Mouse (Mus musculus): ENCODE measurements around the gene Kdf1. TPM values are rescaled to one million over a fixed set of nuclear protein-coding genes. Genes with fewer than 3 reads are reported as not detected.
A peak's percentile ranks its signal among the peaks of the same experiment; 100 is the strongest.

Kdf1 gene
- not detected for total RNA-seq (2021)
- long read RNA-seq, experiment 1: 0 reads
- long read RNA-seq, experiment 2: 0 reads

GRCm38 (mm10) chr4:133518601-133519368, at the start of gene Kdf1:
Gene Kdf1 (plus strand): TSS chr4:133518963.
- DNase-seq: no peak
- intact Hi-C loops (cut with DNase I): no loop called here

GRCm38 (mm10) chr4:133469122-133469521, 49.6 kb upstream of the Kdf1 start:
- intact Hi-C loops (cut with DNase I): no loop called here
- no peak for DNase-seq

- intact Hi-C loops (cut with DNase I): no loop called here
- no peak for DNase-seq
These were observed 47.5 kb upstream of the Kdf1 start for GRCm38 (mm10) chr4:133471135-133471821.

GRCm38 (mm10) chr4:133473833-133474232, 44.9 kb upstream of the Kdf1 start:
- intact Hi-C loops (cut with DNase I): no loop called here
- no peak for DNase-seq

- DNase-seq: peak; percentile 97 to 99
- intact Hi-C loops (cut with DNase I): loop anchor here (1.0 to 5.0 kb wide), 2 partner anchors 15 to 33 kb away; no protein-coding TSS in a partner anchor
These were observed 39.1 kb upstream of the Kdf1 start, which contains the start of gene Tent5b for GRCm38 (mm10) chr4:133479458-133480184. Gene Tent5b (plus strand): TSS chr4:133480132.

- no peak for DNase-seq
These were observed 38.6 kb upstream of the Kdf1 start for GRCm38 (mm10) chr4:133480185-133480537.

GRCm38 (mm10) chr4:133480754-133481153, 38.0 kb upstream of the Kdf1 start:
- DNase-seq: no peak
- intact Hi-C loops (cut with DNase I): no loop called here

More at GRCm38 (mm10) chr4:133480185-133480537, 38.6 kb upstream of the Kdf1 start:
- intact Hi-C loops (cut with DNase I): no loop called here

- intact Hi-C loops (cut with DNase I): no loop called here
- DNase-seq: no peak
These were observed 37.3 kb upstream of the Kdf1 start for GRCm38 (mm10) chr4:133481488-133481887.

- no peak for DNase-seq
- intact Hi-C loops (cut with DNase I): no loop called here
These were observed 36.3 kb upstream of the Kdf1 start for GRCm38 (mm10) chr4:133482479-133482878.

GRCm38 (mm10) chr4:133484266-133485025, 34.3 kb upstream of the Kdf1 start:
- peak in 1 of 2 experiments; percentile 42 for DNase-seq

GRCm38 (mm10) chr4:133485691-133486425, 32.9 kb upstream of the Kdf1 start:
- DNase-seq: no peak
- intact Hi-C loops (cut with DNase I): no loop called here

More at GRCm38 (mm10) chr4:133484266-133485025, 34.3 kb upstream of the Kdf1 start:
- intact Hi-C loops (cut with DNase I): no loop called here

GRCm38 (mm10) chr4:133486673-133487357, 31.9 kb upstream of the Kdf1 start:
- intact Hi-C loops (cut with DNase I): no loop called here
- DNase-seq: no peak

- no peak for DNase-seq
- intact Hi-C loops (cut with DNase I): no loop called here
These were observed 30.0 kb upstream of the Kdf1 start for GRCm38 (mm10) chr4:133488619-133489392.

GRCm38 (mm10) chr4:133489489-133490245, 29.1 kb upstream of the Kdf1 start:
- DNase-seq: no peak
- intact Hi-C loops (cut with DNase I): no loop called here

GRCm38 (mm10) chr4:133491800-133492199, 27.0 kb upstream of the Kdf1 start:
- intact Hi-C loops (cut with DNase I): no loop called here
- DNase-seq: peak in 1 of 2 experiments; percentile 72

- no peak for DNase-seq
- intact Hi-C loops (cut with DNase I): loop anchor here (1.0 kb wide), 1 partner anchor 15 kb away; no protein-coding TSS in a partner anchor
These were observed 24.9 kb upstream of the Kdf1 start for GRCm38 (mm10) chr4:133493895-133494294.

- intact Hi-C loops (cut with DNase I): loop anchor here (1.0 kb wide), 1 partner anchor 15 kb away; no protein-coding TSS in a partner anchor
- DNase-seq: peak; percentile 88 to 89
These were observed 24.3 kb upstream of the Kdf1 start for GRCm38 (mm10) chr4:133494432-133494831.
